Mouse (Mus musculus): ENCODE measurements at regions not wholly inside any gene's neighbourhood (a gene's known extent, or its start where the extent isn't known, plus 50 kb on each side); places are given as distances from the start of the nearest gene placed in this dataset.

- no peak for ATAC-seq (replicated peaks; ENCODE audit: low read depth, poor library complexity, severe bottlenecking)
These were observed 147.9 kb downstream of the Chst1 start for GRCm38 (mm10) chr2:92747406-92747805.

GRCm38 (mm10) chr2:92750116-92750515 is 150.6 kb downstream of the Chst1 start:
- no peak for ATAC-seq (replicated peaks; ENCODE audit: low read depth, poor library complexity, severe bottlenecking)

GRCm38 (mm10) chr2:92750672-92751071 is 151.2 kb downstream of the Chst1 start:
- no peak for ATAC-seq (replicated peaks; ENCODE audit: low read depth, poor library complexity, severe bottlenecking)

GRCm38 (mm10) chr2:92751256-92751655 is 151.7 kb downstream of the Chst1 start:
- no peak for ATAC-seq (replicated peaks; ENCODE audit: low read depth, poor library complexity, severe bottlenecking)

DNA sequence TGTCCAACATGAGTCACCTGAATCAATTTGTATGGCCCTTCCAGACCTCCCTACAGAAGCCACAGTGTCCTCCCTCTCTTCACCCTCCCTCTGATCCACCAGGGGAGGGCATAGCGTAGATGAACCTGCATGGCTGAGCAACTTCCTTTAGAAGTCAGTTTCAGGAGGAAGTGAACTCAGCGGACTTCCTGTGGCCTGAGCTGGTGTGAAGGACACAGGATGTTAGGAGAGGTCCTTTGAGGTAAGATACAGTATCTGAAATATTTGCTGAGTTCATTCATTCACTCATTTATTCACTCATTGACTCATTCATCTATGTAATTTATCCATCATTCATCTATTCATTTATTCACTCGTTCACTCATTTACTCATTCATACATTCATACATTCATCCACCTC is 152.6 kb downstream of the Chst1 start:
- ATAC-seq (replicated peaks; ENCODE audit: low read depth, poor library complexity, severe bottlenecking) = no peak

GRCm38 (mm10) chr2:92752794-92753193 is 153.3 kb downstream of the Chst1 start:
- no peak for ATAC-seq (replicated peaks; ENCODE audit: low read depth, poor library complexity, severe bottlenecking)

DNA sequence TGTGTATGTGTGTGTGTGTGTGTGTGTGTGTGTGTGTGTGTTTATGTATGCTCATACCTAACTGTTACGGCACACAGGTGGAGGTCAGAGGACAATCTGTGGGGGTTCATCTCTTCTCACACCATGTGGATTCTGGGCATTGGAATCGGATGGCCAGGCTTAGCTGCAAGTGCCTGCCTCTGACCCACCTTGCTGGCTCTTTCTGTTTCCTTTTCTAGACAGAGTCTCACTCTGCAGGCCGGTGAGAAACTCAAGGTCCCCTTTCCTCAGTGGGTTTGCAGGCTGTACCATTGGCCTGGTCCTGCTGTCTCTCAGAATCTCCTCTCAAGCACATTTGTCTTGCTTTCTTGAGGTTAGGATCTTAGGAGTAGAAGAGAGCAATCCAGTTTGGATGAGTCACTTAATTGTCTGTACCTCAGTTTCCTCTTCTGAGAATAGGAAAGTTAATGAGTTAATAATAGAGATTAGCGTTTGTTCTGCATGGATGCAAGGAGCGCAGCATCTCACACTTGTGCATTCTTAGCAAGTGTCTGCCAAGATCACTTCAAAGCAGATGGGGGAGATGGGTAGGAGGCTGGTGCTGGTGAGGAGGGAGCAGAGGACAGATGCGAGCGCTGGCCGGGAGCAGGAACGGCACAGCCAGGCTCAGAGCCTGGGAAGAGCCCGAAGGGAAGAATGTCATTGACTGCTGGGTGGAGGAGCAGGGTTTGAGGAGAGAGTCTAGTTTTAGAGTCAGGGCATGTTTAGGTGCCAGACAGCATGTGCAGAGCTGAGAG is 155.2 kb downstream of the Chst1 start:
- ATAC-seq (replicated peaks; ENCODE audit: low read depth, poor library complexity, severe bottlenecking) = no peak

DNA sequence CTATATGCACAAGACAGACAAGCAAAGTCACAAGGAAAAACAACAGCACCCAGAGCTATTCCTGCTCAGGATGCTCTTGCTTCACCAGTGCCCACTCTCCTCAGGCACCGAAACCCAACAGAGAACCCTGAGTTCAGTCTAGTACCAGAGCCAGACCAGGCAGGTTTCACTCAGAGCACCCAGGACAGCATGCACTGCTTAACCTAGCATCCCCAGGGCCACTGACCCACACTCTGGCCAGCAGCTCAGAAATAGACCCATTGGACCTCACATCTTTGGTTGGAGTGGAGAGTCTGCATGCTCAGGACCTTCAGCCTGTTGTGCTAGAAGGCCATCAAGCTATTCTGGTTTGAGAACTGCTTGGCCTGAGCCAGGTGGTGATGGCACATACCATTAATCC is 157.0 kb downstream of the Chst1 start:
- ATAC-seq (replicated peaks; ENCODE audit: low read depth, poor library complexity, severe bottlenecking) = no peak

- ATAC-seq (replicated peaks; ENCODE audit: low read depth, poor library complexity, severe bottlenecking) = no peak
These were observed 156.1 kb upstream of the Syt13 start for GRCm38 (mm10) chr2:92758775-92759174.

DNA sequence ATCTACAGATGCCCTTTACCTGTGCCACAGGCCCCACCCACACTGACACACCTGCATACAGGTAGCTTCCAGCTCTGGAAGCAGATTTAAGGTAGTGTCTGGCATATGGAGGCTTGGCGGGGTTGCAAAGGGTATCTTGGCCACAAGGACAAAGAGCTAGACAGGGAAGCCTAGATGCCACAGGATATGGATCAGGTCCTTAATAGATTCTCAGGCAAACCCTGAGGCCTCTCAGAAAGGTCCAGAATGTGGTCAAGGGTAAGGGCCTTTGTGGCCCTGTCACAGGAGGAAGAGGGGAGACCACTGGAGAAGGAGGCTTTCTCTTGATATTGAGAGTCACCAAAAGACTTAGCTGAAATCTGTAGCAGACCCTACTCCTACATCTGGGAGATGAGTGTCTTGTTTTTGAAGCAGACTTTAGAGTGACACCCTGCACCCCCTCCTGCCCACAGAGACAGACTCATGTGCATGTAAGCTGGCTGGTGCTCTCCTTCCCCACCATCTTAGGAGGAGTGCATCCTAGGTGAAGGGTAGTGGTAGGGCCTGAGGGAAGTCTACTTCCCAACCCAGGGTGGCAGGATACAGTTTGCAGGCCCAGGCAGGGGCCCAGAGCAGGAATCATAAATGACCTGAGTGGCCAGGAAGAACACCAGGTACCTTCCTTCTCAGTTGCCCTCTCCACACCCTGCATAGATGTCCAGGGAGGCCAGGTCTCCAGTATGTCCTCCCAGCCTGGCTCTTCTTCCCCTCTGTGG is 150.8 kb upstream of the Syt13 start:
- no peak for ATAC-seq (replicated peaks; ENCODE audit: low read depth, poor library complexity, severe bottlenecking)

DNA sequence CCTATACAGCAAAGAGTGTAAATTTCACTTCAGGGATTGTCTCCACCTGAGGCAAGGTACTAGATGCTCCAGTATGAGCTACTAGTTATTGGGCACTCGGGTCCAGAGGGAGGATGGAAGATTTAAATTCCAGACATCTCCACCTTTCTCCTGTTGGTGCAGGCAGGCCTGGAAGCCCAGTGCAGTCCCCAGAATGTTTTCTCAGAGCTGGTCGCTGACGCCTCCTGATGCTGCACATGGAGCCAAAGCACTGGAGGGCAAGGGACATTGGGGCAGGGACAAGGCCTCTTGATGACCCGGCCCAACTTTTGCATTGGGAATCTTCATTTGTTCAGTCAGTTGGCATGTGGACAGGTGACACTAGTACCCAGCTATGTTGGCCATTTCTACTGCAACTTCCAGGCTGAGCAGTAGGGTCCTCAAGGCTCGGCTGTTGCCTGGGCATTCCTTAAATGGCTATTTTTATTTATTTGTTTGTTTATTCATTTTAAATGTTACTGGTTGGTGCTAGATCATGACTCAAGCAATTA is 147.4 kb upstream of the Syt13 start:
- ATAC-seq (replicated peaks; ENCODE audit: low read depth, poor library complexity, severe bottlenecking) = no peak

DNA sequence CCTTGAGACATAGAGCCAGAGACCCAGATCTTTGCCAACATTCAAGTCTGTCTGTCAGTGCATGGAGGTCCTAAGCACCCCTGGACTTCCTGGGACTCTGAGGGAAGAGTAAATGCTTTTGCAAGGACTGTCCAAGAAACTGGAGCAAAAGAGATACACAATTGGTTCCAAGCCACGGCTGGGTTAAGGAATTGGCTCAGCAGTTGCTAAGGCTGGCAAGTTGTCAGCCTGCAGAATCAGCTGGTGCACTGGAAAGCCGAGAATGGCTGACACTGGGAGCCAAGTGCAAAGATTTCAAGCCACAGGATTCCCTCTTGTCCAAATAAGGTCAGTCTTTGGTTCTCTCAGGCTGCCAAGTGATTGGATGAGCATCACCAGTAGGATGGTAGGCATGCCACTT is 146.8 kb upstream of the Syt13 start:
- ATAC-seq (replicated peaks; ENCODE audit: low read depth, poor library complexity, severe bottlenecking) = no peak

DNA sequence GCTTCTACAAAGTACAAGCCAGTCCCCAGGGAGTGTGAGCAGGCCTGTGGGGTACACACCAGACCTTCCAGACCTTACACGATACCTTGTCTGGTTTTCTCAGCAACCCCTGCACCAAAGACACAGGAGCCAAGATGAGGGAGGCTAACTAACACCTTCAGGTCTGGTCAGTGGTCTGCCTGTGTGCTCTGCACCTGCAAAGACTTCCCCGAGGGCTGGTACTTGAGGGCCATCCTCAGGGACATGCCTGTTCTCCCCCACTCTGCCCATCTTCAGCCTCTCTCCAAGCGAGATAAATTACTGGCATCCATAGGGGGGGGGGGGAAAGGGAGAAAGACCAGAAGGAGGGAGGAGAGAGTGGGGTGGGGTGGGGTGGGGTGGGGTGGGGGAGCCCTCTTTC is 145.8 kb upstream of the Syt13 start:
- no peak for ATAC-seq (replicated peaks; ENCODE audit: low read depth, poor library complexity, severe bottlenecking)

- no peak for ATAC-seq (replicated peaks; ENCODE audit: low read depth, poor library complexity, severe bottlenecking)
These were observed 144.8 kb upstream of the Syt13 start for GRCm38 (mm10) chr2:92770098-92770497.

GRCm38 (mm10) chr2:92772623-92773022 is 142.3 kb upstream of the Syt13 start:
- ATAC-seq (replicated peaks; ENCODE audit: low read depth, poor library complexity, severe bottlenecking) = no peak

- no peak for ATAC-seq (replicated peaks; ENCODE audit: low read depth, poor library complexity, severe bottlenecking)
These were observed 138.4 kb upstream of the Syt13 start for GRCm38 (mm10) chr2:92776497-92776896.

DNA sequence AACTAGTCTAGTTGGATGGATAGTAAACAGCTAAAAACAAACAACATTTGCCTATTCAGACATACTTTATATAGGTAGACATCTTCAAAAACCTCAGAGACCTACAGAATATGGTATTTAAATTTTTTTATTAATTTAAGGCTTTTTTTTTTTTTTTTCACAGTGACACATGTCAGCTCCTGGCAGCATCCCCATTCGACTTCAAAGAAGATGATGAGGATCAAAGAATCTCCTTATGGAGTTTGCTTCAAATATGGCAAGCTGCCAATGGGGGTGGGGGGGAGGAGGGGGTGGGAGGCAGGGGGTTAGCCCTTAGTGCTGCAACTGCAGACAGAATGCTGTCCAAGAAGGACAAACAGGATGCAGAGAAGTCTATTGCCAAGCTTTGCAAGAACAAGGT is 135.8 kb upstream of the Syt13 start:
- no peak for ATAC-seq (replicated peaks; ENCODE audit: low read depth, poor library complexity, severe bottlenecking)

DNA sequence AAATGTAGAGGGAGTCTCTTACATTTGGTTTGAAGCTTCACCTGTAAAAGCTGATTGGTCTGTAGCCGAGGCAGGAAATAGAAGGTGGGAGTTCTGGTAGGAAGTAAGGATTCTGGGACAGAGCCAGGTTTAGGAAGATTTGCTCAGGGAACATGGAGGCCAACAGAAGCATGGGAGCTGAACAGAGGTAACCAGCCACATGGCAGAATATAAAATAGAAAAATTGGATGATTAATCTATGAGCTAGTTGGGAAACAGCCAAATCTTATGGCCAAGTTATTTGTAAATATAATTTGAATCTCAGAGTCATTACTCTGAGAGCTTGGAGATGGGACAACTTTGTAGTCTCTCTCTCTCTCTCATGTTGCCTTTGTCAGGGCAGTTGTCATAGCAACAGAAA is 134.9 kb upstream of the Syt13 start:
- ATAC-seq (replicated peaks; ENCODE audit: low read depth, poor library complexity, severe bottlenecking) = no peak

DNA sequence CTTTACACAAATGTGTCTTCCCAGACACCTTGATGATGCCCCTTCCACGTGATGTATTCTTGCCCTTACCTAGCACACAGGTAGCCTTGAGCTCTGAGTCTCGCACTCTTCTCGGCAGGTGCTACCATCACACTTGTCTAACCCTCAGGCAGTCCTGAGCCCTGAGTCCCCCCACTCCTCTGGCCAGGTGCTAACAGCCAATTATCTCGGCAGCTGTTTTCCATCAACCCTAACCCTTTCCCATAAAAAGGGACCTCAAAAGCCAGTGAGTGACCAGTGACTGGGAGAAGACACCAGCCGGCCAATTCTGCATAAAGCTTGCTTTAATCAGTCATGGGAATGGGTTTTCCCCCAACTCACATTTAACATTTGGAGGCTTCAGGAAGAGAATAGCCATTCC is 133.4 kb upstream of the Syt13 start:
- ATAC-seq (replicated peaks; ENCODE audit: low read depth, poor library complexity, severe bottlenecking) = no peak

DNA sequence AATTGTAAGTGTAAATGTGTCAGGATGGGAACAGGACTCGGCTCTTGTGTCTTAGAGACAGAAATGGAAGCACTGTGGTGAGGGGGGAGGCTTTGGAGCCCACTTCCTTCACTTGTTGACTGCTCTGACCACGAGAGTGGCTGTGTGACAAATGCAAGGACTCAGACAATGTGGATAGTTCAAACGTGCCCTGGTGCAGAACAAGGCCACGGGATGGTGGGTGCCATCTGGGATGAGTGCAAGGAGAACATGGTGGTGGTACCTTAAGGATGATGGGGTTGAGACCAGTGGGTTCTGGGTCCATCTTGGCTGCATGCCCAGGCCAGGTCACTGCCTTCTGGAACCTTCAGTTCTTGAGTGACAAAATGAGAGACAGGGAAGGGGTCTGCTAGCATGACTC is 132.3 kb upstream of the Syt13 start:
- no peak for ATAC-seq (replicated peaks; ENCODE audit: low read depth, poor library complexity, severe bottlenecking)

- ATAC-seq (replicated peaks; ENCODE audit: low read depth, poor library complexity, severe bottlenecking) = no peak
These were observed 130.0 kb upstream of the Syt13 start for GRCm38 (mm10) chr2:92784916-92785315.
